Mouse (Mus musculus) midbrain, embryonic 13.5 days (tissue): ENCODE data around the gene Olfr57. TPM values are rescaled to one million over a fixed set of nuclear protein-coding genes. Genes with fewer than 3 reads are reported as not detected.
"Not testable (repeated sequence)": the region's sequence is repeated elsewhere in the genome, so short reads cannot be mapped to it uniquely, and the experiment has no call there.

Experiments used
- ATAC-seq: fragments of 200-750 bp; cut with Nextera tagmentation; 2 replicates; pipeline ENCODE4 v1.8.0; 2017; ENCODE audit warnings: mild to moderate bottlenecking, moderate TSS enrichment, moderate library complexity
- H3K27ac ChIP-seq: fragments of 300-500 bp; sonication (generic); 2 replicates; pipeline ENCODE4 v1.5.1; 2015; ENCODE audit warnings: inconsistent platforms, mild to moderate bottlenecking, moderate library complexity
- H3K27me3 ChIP-seq: fragments of 300-500 bp; sonication (generic); 2 replicates; pipeline ENCODE4 v1.6.1; 2015; ENCODE audit warnings: mild to moderate bottlenecking, inconsistent platforms
- H3K36me3 ChIP-seq: fragments of 300-500 bp; sonication (generic); 2 replicates; pipeline ENCODE4 v1.6.1; 2015; ENCODE audit warnings: mild to moderate bottlenecking, inconsistent platforms
- H3K4me1 ChIP-seq: fragments of 300-500 bp; sonication (generic); replicated peaks from 2 replicates; pipeline ENCODE4 v1.6.1; 2015; ENCODE audit warnings: inconsistent platforms
- H3K4me2 ChIP-seq: fragments of 300-500 bp; sonication (generic); replicated peaks from 2 replicates; pipeline ENCODE4 v1.6.1; 2015; ENCODE audit warnings: moderate library complexity, mild to moderate bottlenecking, inconsistent platforms
- H3K4me3 ChIP-seq: fragments of 300-500 bp; sonication (generic); replicated peaks from 2 replicates; pipeline ENCODE4 v1.5.1; 2015; ENCODE audit warnings: mild to moderate bottlenecking, inconsistent platforms
- H3K9ac ChIP-seq: fragments of 300-500 bp; sonication (generic); replicated peaks from 2 replicates; pipeline ENCODE4 v1.6.1; 2015; ENCODE audit warnings: mild to moderate bottlenecking, inconsistent platforms
- H3K9me3 ChIP-seq: fragments of 300-500 bp; sonication (generic); 2 replicates; pipeline ENCODE4 v1.6.1; 2016; ENCODE audit warnings: mild to moderate bottlenecking, inconsistent platforms
- WGBS: fragments of 180-500 bp; shearing (Covaris S2); methylation state at CpG from one replicate; pipeline ENCODE4 v1.1.7; 2015; 5-methylcytosine and 5-hydroxymethylcytosine counted together
- polyA plus RNA-seq: library from polyadenylated mRNA; unstranded; fragments of >200 nt; fragmentation: Nextera tagmentation; extraction: Ambion mirVana; gene quantifications from 2 replicates; pipeline ENCODE4 v1.2.1, GENCODE M21; 2015

Gene Olfr57
- 0.28 and 0.57 TPM in 2 replicates for polyA plus RNA-seq

DNA sequence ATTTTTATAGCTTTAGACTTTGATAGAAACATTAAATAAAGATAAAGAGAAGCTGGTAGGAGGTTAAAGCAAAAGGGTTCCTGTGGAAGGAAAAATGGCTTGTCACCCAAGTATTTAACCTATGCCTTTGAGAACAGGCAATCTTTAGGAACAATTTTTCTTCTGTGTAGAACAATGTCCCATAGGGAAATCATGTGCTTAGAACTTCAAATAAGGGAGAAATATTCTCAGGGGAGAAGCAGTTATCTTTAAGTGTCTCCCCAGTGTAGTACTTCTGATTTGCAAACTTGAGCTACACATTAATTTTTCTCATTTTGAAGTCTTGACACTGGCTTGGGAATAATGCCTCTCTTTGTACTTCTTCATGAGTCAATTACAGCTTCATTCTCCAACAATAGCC, at the start of gene Olfr57:
TSS of gene Olfr57 (plus strand) at position 301 of the 400 bp plus-strand sequence.
- H3K36me3 ChIP-seq: no peaks in the 10 kb centered on the region
- peaks cover 5% of the 10 kb centered on the region; the same call in 1 of the 2 replicates for H3K9me3 ChIP-seq
- no peak within 1 kb of the TSS for H3K27ac ChIP-seq
- no peak within 1 kb of the TSS for H3K4me2 ChIP-seq
- H3K27me3 ChIP-seq: no peaks in the 10 kb centered on the region
- H3K9ac ChIP-seq: no peak within 1 kb of the TSS
- no peak within 1 kb of the TSS for H3K4me3 ChIP-seq
- no peaks in the 10 kb centered on the region for H3K4me1 ChIP-seq
- ATAC-seq: no peak

GRCm38 (mm10) chr10:78980750-78981149, 47.8 kb upstream of the Olfr57 start, which contains the start of gene Olfr1352:
Gene Olfr1352 (plus strand): TSS chr10:78981050.
- Histone ChIP-seq H3K27ac (no peak within 1 kb of the TSS), H3K36me3 (no peaks in the 10 kb centered on the region), H3K27me3 (no peaks in the 10 kb centered on the region), H3K4me2 (no peak within 1 kb of the TSS), H3K4me3 (no peak within 1 kb of the TSS), H3K4me1 (no peaks in the 10 kb centered on the region), H3K9ac (no peak within 1 kb of the TSS), H3K9me3 (no peaks in the 10 kb centered on the region)
- no peak for ATAC-seq

- WGBS: 70% methylated on average over 1 of the region's 1 CpGs
- no peak for ATAC-seq
Observed at GRCm38 (mm10) chr10:79012172-79012571, 16.4 kb upstream of the Olfr57 start, which contains the start of gene Olfr1351. Gene Olfr1351 (plus strand): TSS chr10:79012472.

DNA sequence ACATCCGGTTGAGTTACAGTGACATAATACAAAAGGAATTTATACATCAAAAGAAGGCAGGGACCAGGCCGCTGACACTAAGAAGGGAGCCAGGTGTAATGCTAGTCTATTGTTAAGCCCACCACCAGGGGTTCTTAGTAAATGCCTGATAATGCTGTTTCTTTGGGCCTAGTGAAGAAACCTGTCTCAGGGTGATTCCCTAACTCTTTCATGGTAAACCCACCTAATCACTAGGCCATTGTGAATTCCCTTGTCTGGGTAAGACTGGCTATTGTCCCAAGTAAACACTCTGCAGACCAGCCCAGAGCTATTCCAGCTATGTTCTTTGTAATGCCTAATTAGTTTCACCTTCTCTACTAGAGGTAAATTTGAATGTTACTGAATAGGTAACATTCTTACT, 13.9 kb downstream of the Olfr57 start:
- WGBS: 87% methylated on average over 2 of the region's 2 CpGs
- H3K4me1 ChIP-seq, H3K4me3 ChIP-seq, H3K9ac ChIP-seq, ATAC-seq, H3K27ac ChIP-seq, H3K4me2 ChIP-seq, H3K36me3 ChIP-seq, H3K27me3 ChIP-seq: not testable (repeated sequence)
- peaks cover 36% of the 10 kb centered on the region for H3K9me3 ChIP-seq

More at GRCm38 (mm10) chr10:79012172-79012571, 16.4 kb upstream of the Olfr57 start, which contains the start of gene Olfr1351:
- Histone ChIP-seq H3K27ac (no peak within 1 kb of the TSS), H3K9me3 (no peaks in the 10 kb centered on the region), H3K9ac (no peak within 1 kb of the TSS), H3K4me2 (no peak within 1 kb of the TSS), H3K27me3 (no peaks in the 10 kb centered on the region), H3K36me3 (no peaks in the 10 kb centered on the region), H3K4me3 (no peak within 1 kb of the TSS), H3K4me1 (no peaks in the 10 kb centered on the region)

DNA sequence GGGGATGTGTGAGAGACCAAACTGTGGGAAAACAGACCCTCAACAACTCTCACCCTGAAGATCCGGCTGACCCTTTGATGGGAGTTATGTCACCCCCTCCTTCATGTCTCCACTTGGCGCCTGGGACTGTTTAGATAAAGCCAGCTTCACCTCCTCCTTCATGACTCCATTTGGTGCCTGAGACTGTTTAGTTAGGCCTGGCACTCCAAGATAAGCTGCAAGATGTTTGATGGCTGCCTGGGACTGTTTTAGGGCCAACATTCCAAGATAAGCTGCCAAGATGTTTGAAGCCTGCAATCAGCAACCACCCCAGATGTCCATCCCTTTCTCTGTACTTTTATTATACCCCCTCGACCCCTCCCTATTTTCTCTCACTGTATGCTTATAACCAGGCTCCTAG, 28.8 kb downstream of the Olfr57 start:
- 90% methylated on average over 3 of the region's 3 CpGs for WGBS
- not testable (repeated sequence) for H3K4me1 ChIP-seq, H3K4me2 ChIP-seq, H3K27me3 ChIP-seq, H3K9ac ChIP-seq, H3K4me3 ChIP-seq, H3K27ac ChIP-seq, ATAC-seq
- peaks cover 57% of the 10 kb centered on the region for H3K36me3 ChIP-seq
- H3K9me3 ChIP-seq: peaks cover 23% of the 10 kb centered on the region

Other genes starting within 250 kb of the Olfr57 start
- 5.0 and 5.3 TPM in 2 replicates for gene Slc1a6, start 248.2 kb upstream of the Olfr57 start, polyA plus RNA-seq
- not detected in 2 replicates for gene Olfr1356, start 176.6 kb upstream of the Olfr57 start, polyA plus RNA-seq
- not detected in 2 replicates for gene Olfr1355, start 153.2 kb upstream of the Olfr57 start, polyA plus RNA-seq
- not detected in 2 replicates for gene Olfr1354, start 115.6 kb upstream of the Olfr57 start, polyA plus RNA-seq
- gene Olfr8, start 78.1 kb upstream of the Olfr57 start, polyA plus RNA-seq: not detected in 2 replicates
- gene Olfr1353, start 65.4 kb upstream of the Olfr57 start, polyA plus RNA-seq: not detected in 2 replicates
- gene Olfr1352, start 47.7 kb upstream of the Olfr57 start, polyA plus RNA-seq: not detected in 2 replicates
- not detected in 2 replicates for gene Olfr1351, start 16.3 kb upstream of the Olfr57 start, polyA plus RNA-seq
- gene 2610008E11Rik, start 68.9 kb downstream of the Olfr57 start, polyA plus RNA-seq: 59.1 and 63.2 TPM in 2 replicates
- not detected in 2 replicates for gene Vmn2r80, start 120.0 kb downstream of the Olfr57 start, polyA plus RNA-seq
- gene Vmn2r81, start 219.0 kb downstream of the Olfr57 start, polyA plus RNA-seq: not detected in 2 replicates